Mouse (Mus musculus) forebrain, embryonic 11.5 days (tissue): ENCODE data around the gene Zfp775. TPM values are rescaled to one million over a fixed set of nuclear protein-coding genes. Genes with fewer than 3 reads are reported as not detected.

Source experiments
- ATAC-seq: fragments of 200-750 bp; cut with Nextera tagmentation; replicated peaks from 2 replicates; pipeline ENCODE4 v1.8.0; 2017; ENCODE audit warnings: moderate TSS enrichment; ENCODE audit not compliant: low FRiP score
- DNase-seq: peaks from one replicate; pipeline ENCODE4 v3.0.0-alpha.2; 2017; ENCODE audit warnings: low spot score
- H3K27ac ChIP-seq: fragments of 300-500 bp; sonication (generic); 2 replicates; pipeline ENCODE4 v1.5.1; 2014; ENCODE audit warnings: low read depth, low read length
- H3K27me3 ChIP-seq: fragments of 300-500 bp; sonication (generic); 2 replicates; pipeline ENCODE4 v1.6.1; 2014; ENCODE audit warnings: mild to moderate bottlenecking, low read length, mixed read lengths; ENCODE audit not compliant: control insufficient read depth, insufficient read depth
- H3K36me3 ChIP-seq: fragments of 300-500 bp; sonication (generic); 2 replicates; pipeline ENCODE4 v1.6.1; 2014; ENCODE audit warnings: mild to moderate bottlenecking, low read length, moderate library complexity, mixed read lengths; ENCODE audit not compliant: control insufficient read depth, insufficient read depth
- H3K4me1 ChIP-seq: fragments of 300-500 bp; sonication (generic); replicated peaks from 2 replicates; pipeline ENCODE4 v1.6.1; 2014; ENCODE audit warnings: low read length, mixed read lengths; ENCODE audit not compliant: control insufficient read depth, insufficient read depth
- H3K4me2 ChIP-seq: fragments of 300-500 bp; sonication (generic); 2 replicates; pipeline ENCODE4 v1.6.1; 2014; ENCODE audit warnings: low read depth, mild to moderate bottlenecking, low read length, moderate library complexity, mixed read lengths; ENCODE audit not compliant: severe bottlenecking
- H3K4me3 ChIP-seq: fragments of 300-500 bp; sonication (generic); 2 replicates; pipeline ENCODE4 v1.5.1; 2014; ENCODE audit warnings: low read depth, low read length
- H3K9ac ChIP-seq: fragments of 300-500 bp; sonication (generic); 2 replicates; pipeline ENCODE4 v1.6.1; 2014; ENCODE audit warnings: low read length
- H3K9me3 ChIP-seq: fragments of 300-500 bp; sonication (generic); 2 replicates; pipeline ENCODE4 v1.6.1; 2016; ENCODE audit warnings: low read length, mixed read lengths; ENCODE audit not compliant: control insufficient read depth
- WGBS: fragments of 180-500 bp; shearing (Covaris S2); extraction: QIAGEN DNeasy Blood & Tissue Kit; methylation state at CpG from one replicate; pipeline ENCODE4 v1.1.7; 2014; 5-methylcytosine and 5-hydroxymethylcytosine counted together
- polyA plus RNA-seq: library from polyadenylated mRNA; unstranded; fragments of >200 nt; fragmentation: Nextera tagmentation; extraction: Ambion mirVana; gene quantifications from 2 replicates; pipeline ENCODE4 v1.2.1, GENCODE M21; 2014

The Zfp775 gene
- polyA plus RNA-seq, 1 experiment from 2014 or later: 12.7 TPM

GRCm38 (mm10) chr6:48664750-48665149 lies 62.9 kb downstream of the Zfp775 start:
- H3K27me3 ChIP-seq: no peaks in the 10 kb centered on the region
- H3K9ac ChIP-seq: no peak overlapping the region
- no peak for ATAC-seq

GRCm38 (mm10) chr6:48665471-48665870 lies 63.6 kb downstream of the Zfp775 start:
- no peaks in the 10 kb centered on the region for H3K36me3 ChIP-seq
- no peaks in the 10 kb centered on the region for H3K4me1 ChIP-seq
- H3K4me3 ChIP-seq: no peak overlapping the region
- H3K4me2 ChIP-seq: no peak overlapping the region
- no peaks in the 10 kb centered on the region for H3K9me3 ChIP-seq
- 87% methylated on average over 9 of the region's 9 CpGs for whole genome bisulfite sequencing
- DNase-seq (no peak), ATAC-seq (no peak)
- H3K27me3 ChIP-seq: no peaks in the 10 kb centered on the region
- H3K9ac ChIP-seq: no peak overlapping the region
- H3K27ac ChIP-seq: no peak overlapping the region

More at GRCm38 (mm10) chr6:48664750-48665149, 62.9 kb downstream of the Zfp775 start:
- no peak for DNase-seq
- Histone ChIP-seq H3K4me1 (no peaks in the 10 kb centered on the region), H3K4me3 (no peak overlapping the region), H3K36me3 (no peaks in the 10 kb centered on the region), H3K9me3 (no peaks in the 10 kb centered on the region), H3K4me2 (no peak overlapping the region), H3K27ac (no peak overlapping the region)
- 82% methylated on average over 4 of the region's 4 CpGs for WGBS

GRCm38 (mm10) chr6:48666159-48666586 lies 64.3 kb downstream of the Zfp775 start:
- ATAC-seq: no peak
- no peaks in the 10 kb centered on the region for H3K9me3 ChIP-seq
- no peak for DNase-seq
- H3K9ac ChIP-seq: no peak overlapping the region
- H3K4me1 ChIP-seq: no peaks in the 10 kb centered on the region
- 75% methylated on average over 7 of the region's 7 CpGs for WGBS
- H3K27ac ChIP-seq: no peak overlapping the region
- no peaks in the 10 kb centered on the region for H3K27me3 ChIP-seq
- H3K36me3 ChIP-seq: no peaks in the 10 kb centered on the region
- no peak overlapping the region for H3K4me3 ChIP-seq
- no peak overlapping the region for H3K4me2 ChIP-seq

- H3K4me1 ChIP-seq: no peaks in the 10 kb centered on the region
- H3K4me3 ChIP-seq: no peak overlapping the region
- H3K27me3 ChIP-seq: no peaks in the 10 kb centered on the region
- no peaks in the 10 kb centered on the region for H3K9me3 ChIP-seq
- H3K27ac ChIP-seq: no peak overlapping the region
- H3K36me3 ChIP-seq: no peaks in the 10 kb centered on the region
- ATAC-seq (no peak), DNase-seq (no peak)
- H3K9ac ChIP-seq: no peak overlapping the region
- H3K4me2 ChIP-seq: no peak overlapping the region
Measured at GRCm38 (mm10) chr6:48668022-48668421, 66.2 kb downstream of the Zfp775 start.

- ATAC-seq (no peak), DNase-seq (no peak)
- Histone ChIP-seq H3K27ac (no peak overlapping the region), H3K9me3 (no peaks in the 10 kb centered on the region), H3K4me1 (no peaks in the 10 kb centered on the region), H3K4me2 (no peak overlapping the region), H3K27me3 (no peaks in the 10 kb centered on the region), H3K36me3 (no peaks in the 10 kb centered on the region), H3K4me3 (no peak overlapping the region), H3K9ac (no peak overlapping the region)
- 75% methylated on average over 2 of the region's 2 CpGs for WGBS
Measured at GRCm38 (mm10) chr6:48669446-48669969, 67.6 kb downstream of the Zfp775 start.

Other genes with a start within 250 kb of the Zfp775 start
- gene Krba1, start 206.5 kb upstream of the Zfp775 start, polyA plus RNA-seq: 23.5 and 23.8 TPM in 2 replicates
- gene Zfp467, start 156.2 kb upstream of the Zfp775 start, polyA plus RNA-seq: 17.5 and 19.6 TPM in 2 replicates
- 0.05 and 0.29 TPM in 2 replicates for gene Sspo, start 153.8 kb upstream of the Zfp775 start, polyA plus RNA-seq
- gene Atp6v0e2, start 64.4 kb upstream of the Zfp775 start, polyA plus RNA-seq: 52.5 and 56.6 TPM in 2 replicates
- gene Lrrc61, start 47.3 kb upstream of the Zfp775 start, polyA plus RNA-seq: 12.6 and 13.7 TPM in 2 replicates
- gene Rarres2, start 29.3 kb upstream of the Zfp775 start, polyA plus RNA-seq: 0.60 and 0.84 TPM in 2 replicates
- not detected in 2 replicates for gene Gm45021, start 12.5 kb upstream of the Zfp775 start, polyA plus RNA-seq
- 50.2 and 50.6 TPM in 2 replicates for gene Repin1, start 8.2 kb upstream of the Zfp775 start, polyA plus RNA-seq
- gene Gm44965, start 8.1 kb upstream of the Zfp775 start, polyA plus RNA-seq: 0.67 TPM in 1 of 2 replicates, not detected in the other
- gene AI854703, start 24.7 kb downstream of the Zfp775 start, polyA plus RNA-seq: 0.48 and 0.60 TPM in 2 replicates
- 0.16 and 0.31 TPM in 2 replicates for gene Gimap8, start 45.2 kb downstream of the Zfp775 start, polyA plus RNA-seq
- gene Gimap9, start 74.1 kb downstream of the Zfp775 start, polyA plus RNA-seq: 3.1 and 3.3 TPM in 2 replicates
- 4.3 and 4.5 TPM in 2 replicates for gene Gimap4, start 82.5 kb downstream of the Zfp775 start, polyA plus RNA-seq
- 7.1 and 8.7 TPM in 2 replicates for gene Gimap6, start 106.2 kb downstream of the Zfp775 start, polyA plus RNA-seq
- 0.94 TPM in 1 of 2 replicates, not detected in the other for gene Gm28053, start 116.5 kb downstream of the Zfp775 start, polyA plus RNA-seq
- gene Gimap7, start 116.6 kb downstream of the Zfp775 start, polyA plus RNA-seq: not detected in 2 replicates
- 5.4 and 6.4 TPM in 2 replicates for gene Gimap1, start 137.0 kb downstream of the Zfp775 start, polyA plus RNA-seq
- gene Gimap5, start 144.1 kb downstream of the Zfp775 start, polyA plus RNA-seq: 0.71 and 1.5 TPM in 2 replicates
- gene Gimap3, start 168.8 kb downstream of the Zfp775 start, polyA plus RNA-seq: not detected in 2 replicates
- 15.7 and 18.2 TPM in 2 replicates for gene Tmem176a, start 238.9 kb downstream of the Zfp775 start, polyA plus RNA-seq
- gene Tmem176b, start 239.4 kb downstream of the Zfp775 start, polyA plus RNA-seq: 50.5 and 51.0 TPM in 2 replicates